Mouse (Mus musculus): Measurements from ENCODE around the gene Olfr809.

Olfr809 gene

DNA sequence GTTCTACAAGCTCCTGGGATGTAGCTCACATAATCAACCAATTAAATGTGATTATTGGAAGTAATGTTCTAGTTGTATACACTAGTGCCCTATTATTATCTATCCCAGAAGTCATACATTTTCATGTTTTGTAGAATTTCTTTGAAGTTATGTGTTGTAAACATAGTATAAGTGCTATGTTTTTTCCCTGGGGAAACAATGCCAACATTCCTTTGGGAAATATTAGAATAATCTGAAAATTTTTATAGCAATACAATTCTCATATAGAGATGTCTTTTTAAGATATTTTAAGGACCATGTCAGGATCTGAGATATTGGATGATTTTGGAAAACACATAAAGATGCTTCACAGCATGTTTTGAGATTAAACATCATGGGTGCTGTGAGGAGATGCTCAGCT is at the start of gene Olfr809:
Olfr809 (plus strand) TSS at position 301 of the 400 bp plus-strand sequence.
- no peak for DNase-seq (ENCODE audit: low read depth, low spot score)

DNA sequence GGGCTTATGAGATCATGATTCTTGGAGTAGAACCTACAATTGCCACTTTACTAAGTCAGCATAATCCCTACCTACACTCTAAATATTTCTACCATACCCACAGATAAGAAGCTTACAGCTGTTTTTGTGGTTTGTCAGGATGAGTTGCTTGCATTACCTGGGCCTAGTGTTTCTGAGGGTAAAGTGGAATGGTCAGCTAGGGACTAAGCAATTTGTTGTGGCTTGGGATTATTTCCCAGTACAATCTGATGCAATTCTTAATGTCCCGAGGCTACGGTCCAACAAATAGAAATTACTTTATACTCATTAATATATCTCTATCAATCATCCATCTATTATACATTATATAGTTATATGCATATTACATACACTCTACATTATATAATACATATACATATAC is 45.2 kb upstream of the Olfr809 start, which contains the start of gene Olfr805:
Olfr805 (minus strand) TSS at position 101 of the 400 bp plus-strand sequence.
- no peak for DNase-seq (ENCODE audit: low read depth, low spot score)

- DNase-seq (ENCODE audit: low read depth, low spot score): no peak
Observed at GRCm38 (mm10) chr10:129741821-129742220, 32.6 kb upstream of the Olfr809 start, which contains the start of gene Olfr806. Gene Olfr806 (minus strand): TSS chr10:129741921.

GRCm38 (mm10) chr10:129757693-129758092 is 16.7 kb upstream of the Olfr809 start, which contains the start of gene Olfr807:
Gene Olfr807 (minus strand): TSS chr10:129757793.
- no peak for DNase-seq (ENCODE audit: low read depth, low spot score)

- no peak for DNase-seq (ENCODE audit: low read depth, low spot score)
Observed at GRCm38 (mm10) chr10:129765182-129765581, 9.3 kb upstream of the Olfr809 start, which contains the start of gene Olfr808. Gene Olfr808 (plus strand): TSS chr10:129765482.

DNA sequence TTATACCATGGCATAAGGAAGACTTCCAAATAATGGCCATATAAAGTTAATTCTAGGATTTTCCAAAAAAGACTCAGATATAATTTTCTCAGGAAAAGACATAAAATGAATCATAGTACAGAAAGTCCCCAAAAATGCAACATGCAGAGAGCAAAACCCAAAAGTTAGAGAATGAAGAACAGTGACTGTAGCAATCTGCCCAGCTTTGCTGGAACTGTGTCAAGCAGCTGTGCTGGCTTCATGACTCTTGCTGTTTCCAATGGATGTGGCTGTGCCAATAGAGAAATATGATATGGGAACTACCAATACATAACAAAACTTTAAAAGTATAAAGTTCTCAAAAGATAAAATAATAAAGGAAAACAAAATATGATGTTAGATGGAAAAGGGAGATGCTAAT is 3.7 kb downstream of the Olfr809 start:
- DNase-seq (ENCODE audit: low read depth, low spot score): no peak

DNA sequence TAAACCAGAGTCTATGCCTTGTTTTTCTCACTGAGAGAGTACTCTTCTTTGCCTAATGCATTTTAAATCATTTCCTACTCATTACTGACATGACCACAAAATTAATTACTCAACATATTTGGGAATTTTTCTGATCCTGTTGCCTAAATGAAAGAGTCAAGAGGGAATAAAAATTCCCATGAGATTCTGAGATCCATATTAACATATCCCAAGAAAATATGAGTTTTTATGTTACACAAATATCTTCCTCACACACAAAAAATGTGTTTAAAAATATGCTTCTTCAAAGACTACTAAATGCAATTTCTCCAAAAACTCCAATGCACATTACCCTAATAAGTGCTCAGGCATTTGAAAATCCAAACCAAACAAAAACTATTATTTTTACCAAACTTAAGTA is 20.4 kb downstream of the Olfr809 start, which contains the start of gene Olfr810:
Olfr810 (minus strand) TSS at position 101 of the 400 bp plus-strand sequence.
- no peak for DNase-seq (ENCODE audit: low read depth, low spot score)

- no peak for DNase-seq (ENCODE audit: low read depth, low spot score)
Observed at GRCm38 (mm10) chr10:129804296-129804695, 29.9 kb downstream of the Olfr809 start, which contains the start of gene Olfr811. Gene Olfr811 (minus strand): TSS chr10:129804396.

Data from A20 (cell line).